Mouse (Mus musculus) heart, embryonic 13.5 days (tissue): ENCODE data around the gene Srgap3. TPM values are rescaled to one million over a fixed set of nuclear protein-coding genes. Genes with fewer than 3 reads are reported as not detected.
A peak's percentile ranks its signal among the peaks of the same experiment; 100 is the strongest.

Source experiments
- ATAC-seq: fragments of 200-750 bp; cut with Nextera tagmentation; 2 replicates; pipeline ENCODE4 v1.8.0; 2017; ENCODE audit warnings: moderate TSS enrichment; ENCODE audit not compliant: insufficient number of reproducible peaks, low FRiP score, low TSS enrichment; ENCODE audit errors: extremely low read depth
- H3K27ac ChIP-seq: fragments of 300-500 bp; sonication (generic); replicated peaks from 2 replicates; pipeline ENCODE4 v1.5.1; 2015; ENCODE audit warnings: moderate library complexity, mild to moderate bottlenecking, inconsistent platforms
- H3K27me3 ChIP-seq: fragments of 300-500 bp; sonication (generic); replicated peaks from 2 replicates; pipeline ENCODE4 v1.6.1; 2015; ENCODE audit warnings: mild to moderate bottlenecking, inconsistent platforms
- H3K36me3 ChIP-seq: fragments of 300-500 bp; sonication (generic); 2 replicates; pipeline ENCODE4 v1.6.1; 2015; ENCODE audit warnings: mild to moderate bottlenecking, inconsistent platforms
- H3K4me1 ChIP-seq: fragments of 300-500 bp; sonication (generic); 2 replicates; pipeline ENCODE4 v1.6.1; 2015; ENCODE audit warnings: inconsistent platforms
- H3K4me2 ChIP-seq: fragments of 300-500 bp; sonication (generic); 2 replicates; pipeline ENCODE4 v1.6.1; 2015; ENCODE audit warnings: inconsistent platforms, mild to moderate bottlenecking, moderate library complexity
- H3K4me3 ChIP-seq: fragments of 300-500 bp; sonication (generic); 2 replicates; pipeline ENCODE4 v1.5.1; 2015; ENCODE audit warnings: moderate library complexity, mild to moderate bottlenecking, inconsistent platforms
- H3K9ac ChIP-seq: fragments of 300-500 bp; sonication (generic); 2 replicates; pipeline ENCODE4 v1.6.1; 2015; ENCODE audit warnings: inconsistent platforms, mild to moderate bottlenecking, moderate library complexity
- H3K9me3 ChIP-seq: fragments of 300-500 bp; sonication (generic); 2 replicates; pipeline ENCODE4 v1.6.1; 2016; ENCODE audit warnings: inconsistent platforms
- WGBS: fragments of 180-500 bp; shearing (Covaris S2); methylation state at CpG from one replicate; pipeline ENCODE4 v1.1.7; 2015; ENCODE audit warnings: mixed read lengths; 5-methylcytosine and 5-hydroxymethylcytosine counted together
- polyA plus RNA-seq: library from polyadenylated mRNA; unstranded; fragments of >200 nt; fragmentation: Nextera tagmentation; extraction: Ambion mirVana; gene quantifications from 2 replicates; pipeline ENCODE4 v1.2.1, GENCODE M21; 2015

The Srgap3 gene
- polyA plus RNA-seq, 1 experiment from 2014 or later, result 0.60 TPM

GRCm38 (mm10) chr6:112903796-112904195 is 43.3 kb downstream of the Srgap3 start:
- Histone ChIP-seq H3K27me3 (peaks cover 36% of the 10 kb centered on the region), H3K4me3 (no peak overlapping the region), H3K36me3 (no peaks in the 10 kb centered on the region), H3K27ac (no peak overlapping the region), H3K4me1 (peaks cover 32% of the 10 kb centered on the region), H3K9ac (no peak overlapping the region), H3K9me3 (no peaks in the 10 kb centered on the region), H3K4me2 (no peak overlapping the region)
- ATAC-seq, result no peak
- 91% methylated on average over 5 of the region's 5 CpGs for WGBS

DNA sequence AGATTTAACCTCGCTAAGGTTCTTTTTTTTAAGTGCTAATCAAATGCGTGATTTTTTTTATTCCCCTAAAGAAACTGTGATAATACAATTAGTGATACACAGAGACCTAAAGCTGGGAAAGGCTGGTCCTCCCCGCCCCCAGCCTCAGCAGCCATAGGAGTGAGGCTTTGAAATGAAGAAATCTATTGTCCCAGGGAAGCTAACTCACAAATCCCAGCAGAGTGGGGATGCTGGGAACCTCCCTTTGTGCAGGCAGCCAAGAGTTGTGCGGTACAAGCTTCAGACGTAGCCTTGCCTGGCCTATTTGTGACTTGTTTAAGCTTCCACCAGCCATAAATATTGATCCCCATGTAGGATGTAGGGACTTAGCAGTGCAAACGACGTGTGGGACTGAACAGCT is 43.8 kb downstream of the Srgap3 start:
- Histone ChIP-seq H3K4me2 (peak overlapping the region; percentile 30), H3K27me3 (peaks cover 37% of the 10 kb centered on the region), H3K4me3 (no peak overlapping the region), H3K27ac (no peak overlapping the region), H3K9me3 (no peaks in the 10 kb centered on the region), H3K4me1 (peaks cover 30% of the 10 kb centered on the region), H3K9ac (no peak overlapping the region), H3K36me3 (no peaks in the 10 kb centered on the region)
- no peak for ATAC-seq
- WGBS, result 16% methylated on average over 7 of the region's 7 CpGs

GRCm38 (mm10) chr6:112902791-112903190 is 44.3 kb downstream of the Srgap3 start:
- Histone ChIP-seq H3K9ac (no peak overlapping the region; the same call in 1 of the 2 replicates), H3K4me3 (no peak overlapping the region), H3K27me3 (peaks cover 39% of the 10 kb centered on the region), H3K27ac (no peak overlapping the region), H3K4me2 (peak overlapping the region; percentile 30), H3K36me3 (no peaks in the 10 kb centered on the region), H3K4me1 (peaks cover 25% of the 10 kb centered on the region), H3K9me3 (no peaks in the 10 kb centered on the region)
- no peak for ATAC-seq
- WGBS, result 5% methylated on average over 4 of the region's 4 CpGs

DNA sequence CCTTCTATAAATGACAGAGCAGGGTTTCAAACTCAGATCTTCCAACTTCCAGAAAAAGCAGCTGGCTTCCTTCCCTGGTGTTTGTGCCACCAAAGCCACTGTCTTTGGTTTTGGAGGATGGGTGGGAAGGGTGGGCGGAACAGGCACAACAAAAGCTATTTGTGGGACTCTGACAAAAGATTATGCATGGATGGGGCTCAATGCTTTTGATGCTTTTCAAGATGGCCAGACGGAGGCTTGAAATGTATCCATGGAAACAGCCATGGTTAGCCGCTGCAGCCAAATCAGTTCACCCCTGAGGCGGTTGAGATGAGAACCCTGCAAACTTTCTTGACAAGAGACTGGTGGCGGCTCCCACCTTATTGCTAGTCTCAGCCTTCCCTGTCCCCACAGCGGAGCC is 46.8 kb downstream of the Srgap3 start:
- WGBS, result 74% methylated on average over 6 of the region's 6 CpGs
- H3K27ac ChIP-seq, result no peak overlapping the region
- no peak overlapping the region for H3K9ac ChIP-seq
- peaks cover 38% of the 10 kb centered on the region for H3K27me3 ChIP-seq
- peaks cover 27% of the 10 kb centered on the region for H3K4me1 ChIP-seq
- H3K4me2 ChIP-seq, result no peak overlapping the region
- no peaks in the 10 kb centered on the region for H3K36me3 ChIP-seq
- no peak overlapping the region for H3K4me3 ChIP-seq
- no peak for ATAC-seq
- H3K9me3 ChIP-seq, result no peaks in the 10 kb centered on the region

DNA sequence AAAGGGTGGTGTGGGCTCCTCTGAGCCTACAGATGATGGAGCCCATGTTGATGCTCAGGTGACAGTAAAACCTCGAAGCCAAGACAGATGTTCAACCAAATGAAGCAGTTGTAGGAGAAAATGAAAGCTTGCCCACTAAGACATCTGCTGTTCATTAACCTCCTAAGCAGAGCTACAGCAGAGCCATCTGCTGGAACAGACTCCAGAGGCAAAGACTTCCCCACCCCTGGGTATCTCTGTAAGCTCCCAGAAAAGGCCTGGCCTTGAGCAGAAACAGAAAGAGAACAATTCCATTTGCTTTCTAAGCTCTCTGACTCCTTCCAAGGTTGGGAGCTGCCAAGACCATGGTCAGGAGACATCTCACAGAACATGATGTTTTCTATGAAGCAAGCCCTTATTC is 47.4 kb downstream of the Srgap3 start:
- H3K4me2 ChIP-seq, result no peak overlapping the region
- no peak for ATAC-seq
- peaks cover 27% of the 10 kb centered on the region for H3K4me1 ChIP-seq
- H3K36me3 ChIP-seq, result no peaks in the 10 kb centered on the region
- H3K4me3 ChIP-seq, result no peak overlapping the region
- H3K9me3 ChIP-seq, result no peaks in the 10 kb centered on the region
- H3K27ac ChIP-seq, result no peak overlapping the region
- WGBS, result 58% methylated on average over 1 of the region's 1 CpGs
- H3K9ac ChIP-seq, result no peak overlapping the region
- H3K27me3 ChIP-seq, result peaks cover 42% of the 10 kb centered on the region

DNA sequence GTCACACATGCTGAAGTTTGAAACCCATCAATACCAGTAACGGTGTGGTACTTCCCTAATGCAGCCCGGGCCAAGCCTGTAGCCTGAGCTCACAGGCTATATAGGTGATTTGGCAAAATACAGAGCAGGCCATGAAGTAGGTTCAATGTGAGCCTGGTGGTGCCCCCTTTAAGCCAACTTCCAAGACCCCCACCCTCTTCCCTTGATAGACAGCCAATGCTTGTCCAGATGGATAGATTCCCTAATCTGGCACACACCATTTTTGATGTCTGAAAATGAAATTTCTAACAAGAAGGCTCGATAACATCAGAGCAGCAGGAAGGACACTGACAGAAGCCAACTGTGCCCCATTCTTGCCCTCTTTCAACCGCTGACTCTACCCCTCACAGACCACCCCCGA is 47.8 kb downstream of the Srgap3 start:
- no peak overlapping the region for H3K9ac ChIP-seq
- no peaks in the 10 kb centered on the region for H3K36me3 ChIP-seq
- peaks cover 46% of the 10 kb centered on the region for H3K27me3 ChIP-seq
- 83% methylated on average over 5 of the region's 5 CpGs for WGBS
- no peak overlapping the region for H3K27ac ChIP-seq
- H3K9me3 ChIP-seq, result no peaks in the 10 kb centered on the region
- no peak overlapping the region for H3K4me3 ChIP-seq
- ATAC-seq, result no peak
- no peak overlapping the region for H3K4me2 ChIP-seq
- H3K4me1 ChIP-seq, result peaks cover 27% of the 10 kb centered on the region

DNA sequence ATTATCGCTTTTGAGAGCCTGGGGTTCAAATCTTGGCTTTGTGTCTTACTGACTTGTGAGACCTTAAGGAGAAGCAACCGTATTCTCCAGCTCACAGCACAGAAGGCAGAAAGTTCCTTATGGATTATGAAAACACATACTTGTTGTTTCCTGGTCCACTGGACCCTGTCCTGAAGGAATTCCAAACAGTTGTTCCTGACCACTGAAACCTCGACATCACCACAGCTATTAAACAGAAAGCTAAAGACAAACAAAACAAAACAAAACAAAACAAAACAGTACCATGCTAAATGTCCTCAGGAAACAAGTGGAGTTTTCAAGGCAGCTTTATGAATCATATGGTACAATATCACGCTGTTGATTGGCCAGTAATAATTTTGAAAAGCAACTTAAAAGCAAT is 48.6 kb downstream of the Srgap3 start:
- 79% methylated on average over 4 of the region's 4 CpGs for WGBS
- peaks cover 55% of the 10 kb centered on the region for H3K27me3 ChIP-seq
- H3K4me3 ChIP-seq, result no peak overlapping the region
- ATAC-seq, result no peak
- H3K4me1 ChIP-seq, result peaks cover 25% of the 10 kb centered on the region
- H3K27ac ChIP-seq, result no peak overlapping the region
- H3K36me3 ChIP-seq, result no peaks in the 10 kb centered on the region
- no peak overlapping the region for H3K9ac ChIP-seq
- no peaks in the 10 kb centered on the region for H3K9me3 ChIP-seq
- no peak overlapping the region for H3K4me2 ChIP-seq

- Histone ChIP-seq H3K9me3 (no peaks in the 10 kb centered on the region), H3K36me3 (no peaks in the 10 kb centered on the region), H3K4me2 (no peak overlapping the region), H3K9ac (no peak overlapping the region), H3K4me1 (peaks cover 7% of the 10 kb centered on the region), H3K4me3 (no peak overlapping the region), H3K27ac (no peak overlapping the region), H3K27me3 (peaks cover 54% of the 10 kb centered on the region)
- 19% methylated on average over 11 of the region's 11 CpGs for WGBS
- no peak for ATAC-seq
These were observed 50.7 kb downstream of the Srgap3 start for GRCm38 (mm10) chr6:112896372-112896771.

- Histone ChIP-seq H3K9me3 (no peaks in the 10 kb centered on the region), H3K27me3 (peaks cover 45% of the 10 kb centered on the region), H3K27ac (no peak overlapping the region), H3K4me2 (no peak overlapping the region), H3K4me1 (0 out of 2 replicates have a peak, but pooled peaks cover 2% of the 10 kb centered on the region), H3K4me3 (no peak overlapping the region), H3K9ac (no peak overlapping the region), H3K36me3 (no peaks in the 10 kb centered on the region)
- 57% methylated on average over 2 of the region's 2 CpGs for WGBS
- ATAC-seq, result no peak
These were observed 56.7 kb downstream of the Srgap3 start for GRCm38 (mm10) chr6:112890331-112890751.

DNA sequence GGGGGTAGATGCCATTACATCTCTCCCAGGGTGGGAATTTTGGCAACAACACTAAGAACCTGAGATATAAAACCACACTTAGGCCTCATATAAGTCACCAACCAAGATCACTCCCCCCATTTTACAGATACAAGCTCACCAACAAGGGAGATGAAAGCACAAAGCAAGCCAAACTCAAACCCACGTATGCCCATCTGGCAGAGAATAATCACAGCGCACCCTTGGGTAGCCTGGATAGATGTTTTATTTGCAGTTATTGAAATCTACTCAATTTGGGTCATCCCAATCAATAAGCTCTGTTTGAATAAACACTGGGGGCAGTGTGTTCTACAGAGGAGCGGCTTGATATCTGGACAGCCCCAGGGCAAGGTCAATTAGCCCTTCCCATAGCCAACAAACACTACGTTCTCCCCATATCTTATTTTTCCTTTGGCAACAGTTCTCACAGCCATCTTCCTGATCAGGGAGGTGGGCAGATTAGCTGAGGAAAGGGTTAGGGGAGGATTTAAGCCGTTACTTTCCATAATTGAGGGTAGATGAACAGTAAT is 63.4 kb downstream of the Srgap3 start:
- no peak for ATAC-seq
- Histone ChIP-seq H3K36me3 (no peaks in the 10 kb centered on the region), H3K4me2 (no peak overlapping the region), H3K4me3 (no peak overlapping the region), H3K9ac (no peak overlapping the region), H3K27me3 (peaks cover 66% of the 10 kb centered on the region), H3K4me1 (no peaks in the 10 kb centered on the region), H3K9me3 (no peaks in the 10 kb centered on the region), H3K27ac (no peak overlapping the region)
- 74% methylated on average over 5 of the region's 5 CpGs for WGBS

- Histone ChIP-seq H3K27me3 (peaks cover 55% of the 10 kb centered on the region), H3K9me3 (no peaks in the 10 kb centered on the region), H3K36me3 (no peaks in the 10 kb centered on the region), H3K9ac (no peak overlapping the region), H3K4me2 (no peak overlapping the region), H3K4me3 (no peak overlapping the region), H3K4me1 (no peaks in the 10 kb centered on the region), H3K27ac (no peak overlapping the region)
- no peak for ATAC-seq
- WGBS, result 44% methylated on average over 5 of the region's 5 CpGs
These were observed 67.0 kb downstream of the Srgap3 start for GRCm38 (mm10) chr6:112880048-112880534.

DNA sequence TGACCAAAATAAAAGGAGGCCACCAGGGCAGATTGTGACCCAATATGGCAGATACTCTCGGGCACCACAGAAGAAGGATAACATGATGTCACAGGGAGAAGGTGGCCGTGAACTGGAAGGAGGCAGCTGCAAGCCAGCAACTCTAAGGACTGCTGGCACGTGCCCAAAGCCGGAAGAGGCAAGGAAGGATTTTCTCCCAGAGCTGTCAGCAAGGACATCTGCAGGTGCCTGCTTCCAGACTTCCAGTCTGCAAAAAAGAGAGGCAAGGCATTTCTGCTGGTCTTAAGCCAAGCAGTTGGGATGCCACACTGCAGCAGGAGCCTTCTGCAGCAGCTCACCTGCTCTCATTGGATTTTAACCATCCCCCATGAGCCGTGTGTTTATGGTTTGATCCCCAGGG is 67.9 kb downstream of the Srgap3 start:
- no peaks in the 10 kb centered on the region for H3K9me3 ChIP-seq
- H3K36me3 ChIP-seq, result no peaks in the 10 kb centered on the region
- H3K27ac ChIP-seq, result no peak overlapping the region
- H3K4me3 ChIP-seq, result no peak overlapping the region
- H3K27me3 ChIP-seq, result peaks cover 45% of the 10 kb centered on the region
- ATAC-seq, result no peak
- WGBS, result 58% methylated on average over 5 of the region's 5 CpGs
- no peak overlapping the region for H3K4me2 ChIP-seq
- H3K4me1 ChIP-seq, result no peaks in the 10 kb centered on the region
- H3K9ac ChIP-seq, result no peak overlapping the region
